ENCODE assay signal across 23 mouse cellular contexts in genomic region chr1:139325378-139325777, GRCm38 (mm10). TPM values are rescaled to one million over a fixed set of nuclear protein-coding genes. Genes with fewer than 3 reads are reported as not detected.
A peak's percentile ranks its signal among the peaks of the same experiment; 100 is the strongest.
DNase-seq lines count a peak whose midpoint lies in the region; ATAC-seq and TF ChIP-seq lines count a peak whose summit lies in the region.
"Had no signal": no experiment of that assay in that cellular context is flagged by ENCODE, and none has a peak within 500 bp of the region (broad histone marks: within the 10 kb centered on the region; RNA-seq: fewer than 3 reads in every experiment).

No protein-coding gene starts in this region.

- no peaks in the 10 kb centered on the region for H3K36me3 ChIP-seq in forebrain, embryonic 11.5 days (ENCODE audit: control insufficient read depth, insufficient read depth, low read length)
- H3K36me3 ChIP-seq in forebrain, embryonic 10.5 days (replicated peaks), result no peaks in the 10 kb centered on the region
- H3K36me3 ChIP-seq in midbrain, postnatal 0 days (ENCODE audit: insufficient read depth, low read length), result no peaks in the 10 kb centered on the region
- no peaks in the 10 kb centered on the region for H3K36me3 ChIP-seq in midbrain, embryonic 14.5 days (ENCODE audit: control insufficient read depth, insufficient read depth, low read length)
- H3K36me3 ChIP-seq: embryonic facial prominence, embryonic 13.5 days; forebrain, embryonic 15.5 days; heart, embryonic 12.5 days; hindbrain, embryonic 15.5 days had no signal

- no peak for DNase-seq in forebrain, embryonic 11.5 days (ENCODE audit: low spot score)
- DNase-seq in forebrain, embryonic 10.5 days (ENCODE audit: extremely low spot score, low spot score), result no peak
- DNase-seq in layer of hippocampus, adult 2 months (ENCODE audit: low spot score in 2 of 2), result no peak
- no peak for DNase-seq in layer of hippocampus, postnatal 36 days
- DNase-seq in midbrain, postnatal 0 days (ENCODE audit: low spot score), result no peak
- no peak for DNase-seq in midbrain, embryonic 14.5 days
- DNase-seq in brain, embryonic 14.5 days (ENCODE audit: low read depth), result peak; percentile 18
- no peak for DNase-seq in thymus, adult 18-20 months
- DNase-seq: adrenal gland, postnatal 14 days; B cell, adult 2 months; cerebellum, adult 18-20 months; cerebellum, adult 9-11 months; cerebellum, postnatal 36 days; gastrocnemius, postnatal 14 days; heart, postnatal 36 days had no signal

- no peak overlapping the region for H3K4me3 ChIP-seq in forebrain, embryonic 11.5 days (ENCODE audit: low read depth, low read length)
- no peak overlapping the region for H3K4me3 ChIP-seq in forebrain, embryonic 10.5 days
- no peak overlapping the region for H3K4me3 ChIP-seq in layer of hippocampus, adult 2 months
- no peak overlapping the region for H3K4me3 ChIP-seq in midbrain, postnatal 0 days (ENCODE audit: low read depth, low read length)
- H3K4me3 ChIP-seq in midbrain, embryonic 14.5 days (replicated peaks; ENCODE audit: low read depth, low read length), result no peak overlapping the region
- H3K4me3 ChIP-seq: embryonic facial prominence, embryonic 13.5 days; forebrain, embryonic 15.5 days; heart, embryonic 12.5 days; hindbrain, embryonic 15.5 days had no signal

- ATAC-seq in forebrain, embryonic 11.5 days (replicated peaks; ENCODE audit: low FRiP score), result 0 out of 2 replicates have a peak, but pooled peaks have one; percentile 7
- no peak for ATAC-seq in midbrain, postnatal 0 days (ENCODE audit: low FRiP score)
- no peak for ATAC-seq in midbrain, embryonic 14.5 days (ENCODE audit: low FRiP score, low TSS enrichment)
- ATAC-seq: activated CD4-positive, CD25-positive, alpha-beta regulatory T cell, adult 4 months; CD4-positive, CD25-positive, alpha-beta regulatory T cell, adult 4 months; forebrain, embryonic 15.5 days; Patski had no signal

- no peaks in the 10 kb centered on the region for H3K9me3 ChIP-seq in forebrain, embryonic 11.5 days (ENCODE audit: control insufficient read depth, low read length)
- no peaks in the 10 kb centered on the region for H3K9me3 ChIP-seq in forebrain, embryonic 10.5 days
- H3K9me3 ChIP-seq in midbrain, postnatal 0 days (ENCODE audit: low read length), result no peaks in the 10 kb centered on the region
- no peaks in the 10 kb centered on the region for H3K9me3 ChIP-seq in midbrain, embryonic 14.5 days (ENCODE audit: control insufficient read depth, low read length)
- H3K9me3 ChIP-seq: embryonic facial prominence, embryonic 13.5 days; forebrain, embryonic 15.5 days; heart, embryonic 12.5 days; hindbrain, embryonic 15.5 days had no signal

- WGBS in forebrain, embryonic 11.5 days, result 70% methylated on average over 2 of the region's 2 CpGs
- 64% methylated on average over 2 of the region's 2 CpGs for WGBS in forebrain, embryonic 10.5 days
- WGBS in midbrain, postnatal 0 days, result 70% methylated on average over 2 of the region's 2 CpGs
- WGBS in midbrain, embryonic 14.5 days, result 74% methylated on average over 2 of the region's 2 CpGs

- TF ChIP-seq POLR2A in brain, embryonic 14.5 days (IDR thresholded peaks at IDR 0.05; ENCODE audit: borderline replicate concordance, extremely low read depth, insufficient read depth, insufficient read length, poor library complexity, severe bottlenecking), result no peak

- H3K9ac ChIP-seq in forebrain, embryonic 11.5 days (ENCODE audit: low read length), result no peak overlapping the region
- no peak overlapping the region for H3K9ac ChIP-seq in midbrain, postnatal 0 days (replicated peaks; ENCODE audit: low read length, poor library complexity, severe bottlenecking)
- no peak overlapping the region for H3K9ac ChIP-seq in midbrain, embryonic 14.5 days (replicated peaks; ENCODE audit: low read length)
- H3K9ac ChIP-seq: embryonic facial prominence, embryonic 13.5 days; forebrain, embryonic 15.5 days; heart, embryonic 12.5 days; hindbrain, embryonic 15.5 days had no signal

- no peaks in the 10 kb centered on the region for H3K27me3 ChIP-seq in forebrain, embryonic 11.5 days (ENCODE audit: control insufficient read depth, insufficient read depth, low read length)
- no peaks in the 10 kb centered on the region for H3K27me3 ChIP-seq in forebrain, embryonic 10.5 days (ENCODE audit: poor library complexity, severe bottlenecking)
- H3K27me3 ChIP-seq in midbrain, postnatal 0 days (ENCODE audit: insufficient read depth, low read length), result no peaks in the 10 kb centered on the region
- H3K27me3 ChIP-seq in midbrain, embryonic 14.5 days (ENCODE audit: control insufficient read depth, insufficient read depth, low read length), result no peaks in the 10 kb centered on the region
- H3K27me3 ChIP-seq: embryonic facial prominence, embryonic 13.5 days; forebrain, embryonic 15.5 days; heart, embryonic 12.5 days; hindbrain, embryonic 15.5 days had no signal

- H3K4me2 ChIP-seq in forebrain, embryonic 11.5 days (ENCODE audit: low read depth, low read length, severe bottlenecking), result no peak overlapping the region
- no peak overlapping the region for H3K4me2 ChIP-seq in midbrain, postnatal 0 days (ENCODE audit: low read depth, low read length, poor library complexity, severe bottlenecking)
- no peak overlapping the region for H3K4me2 ChIP-seq in midbrain, embryonic 14.5 days (ENCODE audit: low read length)
- H3K4me2 ChIP-seq: embryonic facial prominence, embryonic 13.5 days; forebrain, embryonic 15.5 days; heart, embryonic 12.5 days; hindbrain, embryonic 15.5 days had no signal

- no peak overlapping the region for H3K27ac ChIP-seq in forebrain, embryonic 11.5 days (ENCODE audit: low read depth, low read length)
- H3K27ac ChIP-seq in forebrain, embryonic 10.5 days, result no peak overlapping the region
- no peak overlapping the region for H3K27ac ChIP-seq in layer of hippocampus, adult 2 months
- no peak overlapping the region for H3K27ac ChIP-seq in midbrain, postnatal 0 days (ENCODE audit: low read depth, low read length)
- H3K27ac ChIP-seq in midbrain, embryonic 14.5 days (replicated peaks; ENCODE audit: low read depth, low read length), result no peak overlapping the region
- H3K27ac ChIP-seq: embryonic facial prominence, embryonic 13.5 days; forebrain, embryonic 15.5 days; hindbrain, embryonic 15.5 days had no signal

- no peaks in the 10 kb centered on the region for H3K4me1 ChIP-seq in forebrain, embryonic 11.5 days (replicated peaks; ENCODE audit: control insufficient read depth, insufficient read depth, low read length)
- no peaks in the 10 kb centered on the region for H3K4me1 ChIP-seq in forebrain, embryonic 10.5 days
- H3K4me1 ChIP-seq in midbrain, postnatal 0 days (ENCODE audit: insufficient read depth, low read length), result no peaks in the 10 kb centered on the region
- H3K4me1 ChIP-seq in midbrain, embryonic 14.5 days (ENCODE audit: control insufficient read depth, insufficient read depth, low read length), result no peaks in the 10 kb centered on the region
- H3K4me1 ChIP-seq: embryonic facial prominence, embryonic 13.5 days; forebrain, embryonic 15.5 days; heart, embryonic 12.5 days; hindbrain, embryonic 15.5 days had no signal

- TF ChIP-seq CTCF in layer of hippocampus, adult 2 months (conservative IDR thresholded peaks at IDR 0.05), result peak; percentile 56
- TF ChIP-seq CTCF in midbrain, postnatal 0 days (IDR thresholded peaks at IDR 0.05), result peak; percentile 28; the same call in 1 of the 2 replicates
- no peak; the same call in 1 of the 2 replicates for TF ChIP-seq CTCF in brain, embryonic 14.5 days (IDR thresholded peaks at IDR 0.05; ENCODE audit: borderline replicate concordance, extremely low read depth, insufficient read depth, insufficient read length)

RNA-seq across cellular contexts. Expression of gene Crb1, which starts 51.5 kb away (rescaled TPM):
- 2.0 and 2.1 TPM in 2 replicates for polyA plus RNA-seq in forebrain, embryonic 11.5 days (2014; fragmentation: Nextera tagmentation; extraction: Ambion mirVana)
- 0.73 and 1.0 TPM in 2 replicates for polyA plus RNA-seq in forebrain, embryonic 10.5 days (2016; fragmentation: Nextera tagmentation; extraction: Ambion mirVana)
- under 1 TPM; 0.32 to 0.82 TPM for total RNA-seq in layer of hippocampus, adult 2 months (2021)
- under 1 TPM; 0.35 TPM for total RNA-seq in layer of hippocampus, postnatal 36 days (2021)
- total RNA-seq in midbrain, postnatal 0 days (2014; rRNA removed), result 3.0 and 7.9 TPM in 2 replicates
- polyA plus RNA-seq in midbrain, postnatal 0 days (2015; fragmentation: Nextera tagmentation; extraction: Ambion mirVana), result 1.1 and 1.8 TPM in 2 replicates
- polyA plus RNA-seq in midbrain, embryonic 14.5 days (2014; fragmentation: Nextera tagmentation; extraction: Ambion mirVana), result 2.0 and 3.0 TPM in 2 replicates
- 3.7 and 4.4 TPM in 2 replicates for polyA plus RNA-seq in brain, embryonic 14.5 days (2012; rRNA removed)
- total RNA-seq: adrenal gland, postnatal 14 days; gastrocnemius, postnatal 14 days had no signal
- polyA plus RNA-seq: activated CD4-positive, CD25-positive, alpha-beta regulatory T cell, adult 4 months; CD4-positive, CD25-positive, alpha-beta regulatory T cell, adult 4 months; embryonic facial prominence, embryonic 13.5 days; gonadal fat pad, adult 2 months had no signal
